ENCODE assay signal across 8 mouse cellular contexts in genomic region chr3:37419458-37419991, GRCm38 (mm10). TPM values are rescaled to one million over a fixed set of nuclear protein-coding genes. Genes with fewer than 3 reads are reported as not detected.
A peak's percentile ranks its signal among the peaks of the same experiment; 100 is the strongest.
DNase-seq lines count a peak whose midpoint lies in the region; ATAC-seq and TF ChIP-seq lines count a peak whose summit lies in the region.

TSS of gene Spata5 (plus strand) at chr3:37419896.

- peaks cover 28% of the 10 kb centered on the region for H3K4me1 ChIP-seq in erythroblast, embryonic 14.5 days (ENCODE audit: control insufficient read depth)
- peaks cover 8% of the 10 kb centered on the region; the same call in 1 of the 2 replicates for H3K4me1 ChIP-seq in heart, embryonic 11.5 days (ENCODE audit: control insufficient read depth, insufficient read depth, low read length)
- peaks cover 22% of the 10 kb centered on the region for H3K4me1 ChIP-seq in kidney, embryonic 16.5 days (ENCODE audit: insufficient read depth, low read length)
- peaks cover 2% of the 10 kb centered on the region; the same call in 1 of the 2 replicates for H3K4me1 ChIP-seq in liver, adult 2 months (ENCODE audit: control insufficient read depth, insufficient read depth, low read length)

- H3K79me3 ChIP-seq in C2C12 (ENCODE audit: low read depth) = peaks cover 41% of the 10 kb centered on the region

- peaks cover 10% of the 10 kb centered on the region for H3K36me3 ChIP-seq in C2C12 (ENCODE audit: control insufficient read depth, insufficient read depth)
- H3K36me3 ChIP-seq in erythroblast, embryonic 14.5 days (ENCODE audit: control insufficient read depth) = peaks cover 5% of the 10 kb centered on the region
- no peaks in the 10 kb centered on the region for H3K36me3 ChIP-seq in heart, embryonic 11.5 days (ENCODE audit: control insufficient read depth, insufficient read depth, low read length)
- no peaks in the 10 kb centered on the region for H3K36me3 ChIP-seq in kidney, embryonic 16.5 days (ENCODE audit: insufficient read depth, low read length)
- no peaks in the 10 kb centered on the region for H3K36me3 ChIP-seq in liver, adult 2 months (ENCODE audit: control insufficient read depth, insufficient read depth, low read length)
- H3K36me3 ChIP-seq in myocyte (ENCODE audit: control insufficient read depth, insufficient read depth) = peaks cover 8% of the 10 kb centered on the region
- H3K36me3 ChIP-seq in splenic B cell, adult 2 months (ENCODE audit: control insufficient read depth, insufficient read depth, low read length, poor library complexity, severe bottlenecking) = no peaks in the 10 kb centered on the region

- ATAC-seq in heart, embryonic 11.5 days (replicated peaks; ENCODE audit: insufficient number of reproducible peaks, low FRiP score, low TSS enrichment) = peak; percentile 96
- ATAC-seq in kidney, embryonic 16.5 days (ENCODE audit: low FRiP score, low TSS enrichment) = peak; percentile 96

- TF ChIP-seq POLR2A in brain, embryonic 14.5 days (IDR thresholded peaks at IDR 0.05; ENCODE audit: borderline replicate concordance, extremely low read depth, insufficient read depth, insufficient read length, poor library complexity, severe bottlenecking) = peak; percentile 86
- peak; percentile 56 for TF ChIP-seq POLR2A in liver, adult 2 months (IDR thresholded peaks at IDR 0.05; ENCODE audit: extremely low read depth, insufficient read depth, low read length)
- TF ChIP-seq POLR2A in myocyte (IDR thresholded peaks at IDR 0.05; ENCODE audit: insufficient read length, low read depth) = peak; percentile 80

- H3K27me3 ChIP-seq in C2C12 (ENCODE audit: control insufficient read depth, insufficient read depth, insufficient read length) (no peaks in the 10 kb centered on the region), myocyte (ENCODE audit: control insufficient read depth, insufficient read depth, insufficient read length) (no peaks in the 10 kb centered on the region)
- no peaks in the 10 kb centered on the region for H3K27me3 ChIP-seq in erythroblast, embryonic 14.5 days (ENCODE audit: control insufficient read depth)
- no peaks in the 10 kb centered on the region for H3K27me3 ChIP-seq in heart, embryonic 11.5 days (ENCODE audit: control insufficient read depth, insufficient read depth, low read length)
- H3K27me3 ChIP-seq in kidney, embryonic 16.5 days (ENCODE audit: insufficient read depth, low read length) = no peaks in the 10 kb centered on the region
- H3K27me3 ChIP-seq in liver, adult 2 months (ENCODE audit: control insufficient read depth, insufficient read depth, low read length) = no peaks in the 10 kb centered on the region
- no peaks in the 10 kb centered on the region for H3K27me3 ChIP-seq in splenic B cell, adult 2 months (ENCODE audit: control insufficient read depth, insufficient read depth, low read length, poor library complexity, severe bottlenecking)

- peak within 1 kb of the TSS; percentile 79 for H3K4me2 ChIP-seq in heart, embryonic 11.5 days
- H3K4me2 ChIP-seq in kidney, embryonic 16.5 days (replicated peaks; ENCODE audit: low read depth, low read length) = peak within 1 kb of the TSS; percentile 93
- peak within 1 kb of the TSS; percentile 74 for H3K4me2 ChIP-seq in myocyte (ENCODE audit: low read depth)

- peak within 1 kb of the TSS; percentile 84 for H3K9ac ChIP-seq in heart, embryonic 11.5 days (ENCODE audit: low read depth, low read length)
- H3K9ac ChIP-seq in kidney, embryonic 16.5 days (replicated peaks; ENCODE audit: low read length) = peak within 1 kb of the TSS; percentile 90
- H3K9ac ChIP-seq in liver, adult 2 months (ENCODE audit: low read depth, low read length) = peak within 1 kb of the TSS; percentile 83

- H3K27ac ChIP-seq in heart, embryonic 11.5 days (ENCODE audit: low read depth, low read length) = peak within 1 kb of the TSS; percentile 88
- peak within 1 kb of the TSS; percentile 94 for H3K27ac ChIP-seq in kidney, embryonic 16.5 days (ENCODE audit: low read length)
- peak within 1 kb of the TSS; percentile 93 for H3K27ac ChIP-seq in liver, adult 2 months (replicated peaks; ENCODE audit: insufficient read depth, low read depth, low read length)

- under 1% methylated on average over 45 of the region's 50 CpGs for whole genome bisulfite sequencing in heart, embryonic 11.5 days (ENCODE audit: insufficient replicate concordance)
- WGBS in kidney, embryonic 16.5 days = under 1% methylated on average over 46 of the region's 50 CpGs
- WGBS in liver, adult 2 months = under 1% methylated on average over 45 of the region's 50 CpGs

- DNase-seq in brain, embryonic 14.5 days (ENCODE audit: low read depth) = peak; percentile 100
- peak; percentile 93 for DNase-seq in liver, adult 2 months (ENCODE audit: extremely low read depth, low read depth, low spot score)
- peak; percentile 100 for DNase-seq in splenic B cell, adult 2 months (ENCODE audit: low read depth, low spot score)

- H3K4me3 ChIP-seq in C2C12 (ENCODE audit: insufficient read depth, poor library complexity, severe bottlenecking) (peak within 1 kb of the TSS; percentile 87), myocyte (peak within 1 kb of the TSS; percentile 79)
- peak within 1 kb of the TSS; percentile 78 for H3K4me3 ChIP-seq in erythroblast, embryonic 14.5 days (replicated peaks)
- peak within 1 kb of the TSS; percentile 88 for H3K4me3 ChIP-seq in heart, embryonic 11.5 days (ENCODE audit: low read depth, low read length)
- peak within 1 kb of the TSS; percentile 98 for H3K4me3 ChIP-seq in kidney, embryonic 16.5 days (ENCODE audit: low read length)
- peak within 1 kb of the TSS; percentile 82 for H3K4me3 ChIP-seq in liver, adult 2 months (ENCODE audit: insufficient read depth, low read depth, low read length)

- H3K9me3 ChIP-seq in erythroblast, embryonic 14.5 days (ENCODE audit: control insufficient read depth, low read length) = no peaks in the 10 kb centered on the region
- no peaks in the 10 kb centered on the region for H3K9me3 ChIP-seq in heart, embryonic 11.5 days (replicated peaks; ENCODE audit: control insufficient read depth, low read length)
- H3K9me3 ChIP-seq in kidney, embryonic 16.5 days (ENCODE audit: low read length) = no peaks in the 10 kb centered on the region

- no peak for TF ChIP-seq CTCF in C2C12 (IDR thresholded peaks at IDR 0.05; ENCODE audit: control insufficient read depth, insufficient read depth, insufficient read length)
- no peak for TF ChIP-seq CTCF in brain, embryonic 14.5 days (IDR thresholded peaks at IDR 0.05; ENCODE audit: borderline replicate concordance, extremely low read depth, insufficient read depth, insufficient read length)
- TF ChIP-seq CTCF in liver, adult 2 months (IDR thresholded peaks at IDR 0.05; ENCODE audit: low read depth, low read length) = no peak

- peak within 1 kb of the TSS; percentile 66 for H3ac ChIP-seq in C2C12 (ENCODE audit: control insufficient read depth, insufficient read length, low read depth)
- H3ac ChIP-seq in myocyte (ENCODE audit: control insufficient read depth, insufficient read length) = peak within 1 kb of the TSS; percentile 99

- peaks cover 49% of the 10 kb centered on the region for H3K79me2 ChIP-seq in C2C12 (ENCODE audit: control insufficient read depth, insufficient read depth)
- no peaks in the 10 kb centered on the region; the same call in 1 of the 2 replicates for H3K79me2 ChIP-seq in liver, adult 2 months (ENCODE audit: control insufficient read depth, insufficient read depth, low read length)
- peaks cover 38% of the 10 kb centered on the region for H3K79me2 ChIP-seq in myocyte (ENCODE audit: control insufficient read depth, insufficient read depth)

TF ChIP-seq in C2C12, 6 proteins besides CTCF, POLR2A, EP300 and RAD21:
- TF ChIP-seq CEBPB (IDR thresholded peaks at IDR 0.05; ENCODE audit: low read depth) = no peak
- no peak for TF ChIP-seq MYOG (IDR thresholded peaks at IDR 0.05; ENCODE audit: control insufficient read depth, extremely low read depth, insufficient read length)
- no peak for TF ChIP-seq MAX (IDR thresholded peaks at IDR 0.05)
- no peak for TF ChIP-seq USF1 (IDR thresholded peaks at IDR 0.05; ENCODE audit: low read depth)
- TF ChIP-seq FOSL1 (IDR thresholded peaks at IDR 0.05; ENCODE audit: insufficient read depth, low read length, poor library complexity, severe bottlenecking) = no peak
- no peak for TF ChIP-seq MYOD1 (IDR thresholded peaks at IDR 0.05; ENCODE audit: control insufficient read depth, insufficient read length, low read depth)

TF ChIP-seq in myocyte, 11 proteins besides CTCF, POLR2A, EP300 and RAD21:
- TF ChIP-seq TCF3 (IDR thresholded peaks at IDR 0.05; ENCODE audit: insufficient read length, low read depth) = no peak
- TF ChIP-seq REST (IDR thresholded peaks at IDR 0.05; ENCODE audit: insufficient read depth, insufficient read length) = no peak
- peak in 1 of 3 experiments; percentile 1 for TF ChIP-seq MYOD1 (IDR thresholded peaks at IDR 0.05; ENCODE audit: control insufficient read depth in 1 of 3, insufficient read length in 2 of 3, low read depth in 2 of 3)
- no peak for TF ChIP-seq USF1 (IDR thresholded peaks at IDR 0.05; ENCODE audit: low read depth)
- TF ChIP-seq MYOG (IDR thresholded peaks at IDR 0.05; ENCODE audit: control insufficient read depth in 1 of 3, insufficient read depth in 1 of 3, insufficient read length in 2 of 3, low read depth in 2 of 3) = no peak
- no peak for TF ChIP-seq MAX (IDR thresholded peaks at IDR 0.05; ENCODE audit: low read depth)
- peak; percentile 87 for TF ChIP-seq POLR2AphosphoS2 (IDR thresholded peaks at IDR 0.05; ENCODE audit: insufficient read length, low read depth)

RNA-seq across cellular contexts. Expression of gene Spata5, which starts in this region (rescaled TPM):
- 19.6 TPM for polyA plus RNA-seq in C2C12 (2012; fragmentation: generic; extraction: Trizol)
- 7.1 and 12.3 TPM in 2 replicates for polyA plus RNA-seq in brain, embryonic 14.5 days (2012; rRNA removed)
- polyA plus RNA-seq in erythroblast, embryonic 14.5 days (2012) = 0.21 and 0.30 TPM in 2 replicates
- polyA plus RNA-seq in heart, embryonic 11.5 days (2014; fragmentation: Nextera tagmentation; extraction: Ambion mirVana) = 27.8 TPM in 2 replicates
- polyA plus RNA-seq in kidney, embryonic 16.5 days (2015; fragmentation: Nextera tagmentation; extraction: Ambion mirVana) = 41.5 and 43.4 TPM in 2 replicates
- total RNA-seq in liver, adult 2 months (2014; rRNA removed) = 7.2 and 8.7 TPM in 2 replicates
- 1.1 and 1.3 TPM in 2 replicates for polyA plus RNA-seq in liver, adult 2 months (2012; rRNA removed)
- 24.2 TPM for polyA plus RNA-seq in myocyte (2012; fragmentation: generic; extraction: Trizol)

Comparison
In these comparisons a context has a peak if more than half of its experiments do, and no peak if none do; other contexts are left out.
1. Peak in every context shown above with its lines: DNase-seq, ATAC-seq, H3K4me3 ChIP-seq and H3K27ac ChIP-seq.